Mouse (Mus musculus): ENCODE data around the gene Cacna1f.

DNA sequence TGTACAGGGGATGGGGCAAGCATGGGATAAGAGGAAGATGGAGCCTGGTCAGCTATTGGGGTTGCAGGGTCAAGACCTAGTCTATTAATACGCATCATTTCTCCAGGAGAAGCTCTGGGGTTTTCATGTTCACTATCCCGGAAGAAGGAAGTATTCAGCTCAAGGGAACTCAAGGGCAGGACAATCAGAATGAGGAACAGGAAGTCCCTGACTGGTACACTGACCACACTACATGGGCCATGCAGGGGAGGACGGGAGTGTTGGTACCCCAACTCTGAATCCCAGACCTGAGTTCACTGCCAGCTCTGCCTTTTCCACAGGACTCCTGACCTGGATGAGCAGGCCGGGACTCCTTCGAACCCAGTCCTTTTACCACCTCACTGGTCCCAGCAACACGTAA is 25.7 kb downstream of the Cacna1f start:
- TF ChIP-seq CTCF (IDR thresholded peaks at IDR 0.05; ENCODE audit: control insufficient read depth, insufficient read depth, insufficient read length) (no peak), FOSL1 (IDR thresholded peaks at IDR 0.05; ENCODE audit: insufficient read depth, low read length, poor library complexity, severe bottlenecking) (no peak), MYOD1 (IDR thresholded peaks at IDR 0.05; ENCODE audit: control insufficient read depth, insufficient read length, low read depth) (no peak), USF1 (IDR thresholded peaks at IDR 0.05; ENCODE audit: low read depth) (no peak), MAX (IDR thresholded peaks at IDR 0.05) (no peak), MYOG (IDR thresholded peaks at IDR 0.05; ENCODE audit: control insufficient read depth, extremely low read depth, insufficient read length) (no peak)
